Mouse (Mus musculus): ENCODE data around the gene Ppat. TPM values are rescaled to one million over a fixed set of nuclear protein-coding genes. Genes with fewer than 3 reads are reported as not detected.

The Ppat gene
- polyA plus RNA-seq, 1 experiment from 2014 or later, result 12.8 TPM

DNA sequence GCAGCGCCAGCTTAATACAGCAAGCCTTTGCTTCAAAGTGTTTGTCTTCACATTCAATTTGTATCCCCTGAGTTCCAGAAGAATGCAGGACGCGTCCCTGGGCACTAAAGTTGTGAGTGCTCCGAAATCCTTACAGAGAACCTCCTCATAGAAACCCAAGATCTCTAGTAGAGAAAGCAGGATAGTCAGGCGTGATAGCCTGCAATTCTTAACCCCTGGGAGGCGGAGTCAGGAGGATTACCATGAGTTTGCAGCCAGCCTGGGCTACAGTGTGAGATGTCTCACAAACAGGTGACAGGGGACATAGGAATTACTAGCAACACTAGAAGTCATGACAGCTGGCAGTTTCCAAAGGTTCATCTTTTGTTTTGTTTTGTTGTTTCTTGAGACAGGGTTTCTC lies 81.8 kb downstream of the Ppat start:
- Histone ChIP-seq H3K9ac (replicated peaks; ENCODE audit: low read depth, low read length) (no peak overlapping the region), H3K27ac (ENCODE audit: low read depth, low read length) (no peak overlapping the region), H3K4me3 (ENCODE audit: low read depth, low read length) (no peak overlapping the region), H3K4me2 (ENCODE audit: low read depth, low read length) (peak overlapping the region; percentile 28; the same call in 1 of the 2 replicates), H3K27me3 (ENCODE audit: control insufficient read depth, insufficient read depth, low read length) (no peaks in the 10 kb centered on the region), H3K9me3 (ENCODE audit: control insufficient read depth, low read length) (no peaks in the 10 kb centered on the region), H3K4me1 (ENCODE audit: control insufficient read depth, insufficient read depth, low read length) (no peaks in the 10 kb centered on the region), H3K36me3 (ENCODE audit: control insufficient read depth, insufficient read depth, low read length) (peaks cover 33% of the 10 kb centered on the region)
- 62% methylated on average over 6 of the region's 6 CpGs for WGBS
- no peak for ATAC-seq (ENCODE audit: low read depth)

DNA sequence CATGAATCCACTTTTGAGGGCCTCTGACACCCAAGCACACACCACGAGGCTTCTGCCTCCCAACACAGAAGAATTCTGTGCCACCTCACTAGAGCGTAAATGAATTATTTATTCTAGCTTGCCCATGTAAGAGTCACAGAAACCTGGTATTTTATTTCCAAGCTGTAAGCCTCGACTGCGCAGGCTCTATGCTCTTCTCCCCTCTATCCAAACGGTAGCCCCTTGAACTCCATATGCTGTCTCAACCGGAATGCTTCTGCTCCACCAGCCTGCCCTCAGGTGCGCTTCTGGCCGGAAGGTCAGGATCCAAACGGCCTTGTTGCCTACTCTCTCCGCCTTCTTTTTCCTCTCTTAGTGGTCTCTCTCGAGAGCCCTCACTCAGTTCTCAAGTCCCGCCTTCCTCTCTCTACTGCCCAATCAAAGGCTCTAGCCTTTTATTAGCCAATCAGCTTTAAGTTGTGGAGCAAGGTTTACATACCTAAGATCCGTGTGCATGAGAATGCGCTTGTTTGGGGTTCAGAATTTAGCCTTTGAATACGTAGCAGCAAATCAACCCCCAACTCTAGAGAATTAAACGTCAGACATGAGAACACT lies 82.6 kb downstream of the Ppat start:
- Histone ChIP-seq H3K27me3 (ENCODE audit: control insufficient read depth, insufficient read depth, low read length) (no peaks in the 10 kb centered on the region), H3K36me3 (ENCODE audit: control insufficient read depth, insufficient read depth, low read length) (peaks cover 29% of the 10 kb centered on the region), H3K4me2 (ENCODE audit: low read depth, low read length) (peak overlapping the region; percentile 28), H3K4me3 (ENCODE audit: low read depth, low read length) (no peak overlapping the region; the same call in 1 of the 2 replicates), H3K27ac (ENCODE audit: low read depth, low read length) (no peak overlapping the region), H3K4me1 (ENCODE audit: control insufficient read depth, insufficient read depth, low read length) (no peaks in the 10 kb centered on the region), H3K9me3 (ENCODE audit: control insufficient read depth, low read length) (no peaks in the 10 kb centered on the region), H3K9ac (replicated peaks; ENCODE audit: low read depth, low read length) (no peak overlapping the region)
- ATAC-seq (ENCODE audit: low read depth), result peak; percentile 90
- 29% methylated on average over 16 of the region's 16 CpGs for WGBS

DNA sequence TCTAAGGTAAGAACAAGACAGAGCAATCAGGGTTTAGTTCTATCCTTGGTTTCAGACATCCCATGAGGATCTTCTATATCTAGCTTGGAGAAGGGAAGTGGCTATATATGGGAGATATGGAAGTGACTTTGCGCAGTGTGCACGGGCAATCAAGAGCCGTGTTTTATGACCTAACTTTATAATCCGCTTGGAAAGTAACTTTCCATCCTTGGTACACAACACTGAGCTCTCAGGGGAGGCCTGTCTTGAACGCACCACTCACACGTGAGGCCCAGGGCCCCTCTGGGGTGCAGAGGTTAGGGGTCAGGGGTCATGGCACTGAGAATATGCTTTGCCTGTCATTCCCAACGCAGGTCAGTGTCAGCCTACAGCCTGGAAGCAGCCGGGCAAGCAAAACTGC lies 84.6 kb downstream of the Ppat start:
- peaks cover 22% of the 10 kb centered on the region for H3K36me3 ChIP-seq (ENCODE audit: control insufficient read depth, insufficient read depth, low read length)
- H3K4me3 ChIP-seq (ENCODE audit: low read depth, low read length), result no peak overlapping the region
- H3K9ac ChIP-seq (replicated peaks; ENCODE audit: low read depth, low read length), result no peak overlapping the region
- no peaks in the 10 kb centered on the region for H3K9me3 ChIP-seq (ENCODE audit: control insufficient read depth, low read length)
- no peak overlapping the region for H3K4me2 ChIP-seq (ENCODE audit: low read depth, low read length)
- 76% methylated on average over 8 of the region's 8 CpGs for WGBS
- no peak for ATAC-seq (ENCODE audit: low read depth)
- no peaks in the 10 kb centered on the region for H3K4me1 ChIP-seq (ENCODE audit: control insufficient read depth, insufficient read depth, low read length)
- no peak overlapping the region for H3K27ac ChIP-seq (ENCODE audit: low read depth, low read length)
- no peaks in the 10 kb centered on the region for H3K27me3 ChIP-seq (ENCODE audit: control insufficient read depth, insufficient read depth, low read length)

Other genes with a start within 250 kb of the Ppat start
- gene Aasdh, start 46.1 kb downstream of the Ppat start, polyA plus RNA-seq (2014; fragmentation: Nextera tagmentation; extraction: Ambion mirVana), result 18.8 and 22.1 TPM in 2 replicates
- gene Paics, start 271 bp downstream of the Ppat start, polyA plus RNA-seq (2014; fragmentation: Nextera tagmentation; extraction: Ambion mirVana), result 165 and 174 TPM in 2 replicates
- gene Srp72, start 23.1 kb upstream of the Ppat start, polyA plus RNA-seq (2014; fragmentation: Nextera tagmentation; extraction: Ambion mirVana), result 87.6 and 93.3 TPM in 2 replicates
- not detected in 2 replicates for gene Arl9, start 52.5 kb upstream of the Ppat start, polyA plus RNA-seq (2014; fragmentation: Nextera tagmentation; extraction: Ambion mirVana)
- gene Thegl, start 64.4 kb upstream of the Ppat start, polyA plus RNA-seq (2014; fragmentation: Nextera tagmentation; extraction: Ambion mirVana), result 0.40 and 0.86 TPM in 2 replicates
- gene Hopx, start 163.5 kb upstream of the Ppat start, polyA plus RNA-seq (2014; fragmentation: Nextera tagmentation; extraction: Ambion mirVana), result 16.2 and 29.3 TPM in 2 replicates

Data from neural tube, embryonic 14.5 days (tissue).